Mouse (Mus musculus): Measurements from ENCODE around the gene Specc1l.

GRCm38 (mm10) chr10:75240583-75241250 lies 28.8 kb downstream of the Specc1l start:
- TF ChIP-seq CTCF (IDR thresholded peaks at IDR 0.05; ENCODE audit: control insufficient read depth, insufficient read depth, insufficient replicate concordance, low read depth, low read length) (no peak), POLR2A (IDR thresholded peaks at IDR 0.05; ENCODE audit: control insufficient read depth, low read depth, low read length) (no peak)

Data from testis, adult 2 months (tissue).